Comparison of ENCODE assay signal across 10 mouse cellular contexts in the genomic region with DNA sequence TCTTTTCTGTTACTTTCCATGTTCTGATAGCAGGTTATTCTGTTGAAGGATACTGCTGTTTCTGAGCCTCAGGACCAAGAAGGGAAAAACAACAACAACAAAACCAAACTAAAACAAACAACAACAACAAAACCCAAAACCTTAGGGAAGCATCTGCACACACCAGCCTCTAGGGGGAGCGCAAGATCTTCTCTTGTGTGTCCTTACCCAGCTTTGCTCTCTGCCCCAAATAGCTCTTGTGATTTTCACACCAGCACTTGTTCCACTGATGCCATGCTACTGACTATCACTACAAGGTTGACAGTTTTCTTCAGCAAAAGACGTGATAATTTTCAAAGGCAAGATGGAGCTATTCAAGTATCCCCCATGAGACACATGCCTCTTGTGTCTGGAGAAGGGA. TPM values are rescaled to one million over a fixed set of nuclear protein-coding genes. Genes with fewer than 3 reads are reported as not detected.
A peak's percentile ranks its signal among the peaks of the same experiment; 100 is the strongest.
DNase-seq lines count a peak whose midpoint lies in the region; ATAC-seq and TF ChIP-seq lines count a peak whose summit lies in the region.
"Had no signal": no experiment of that assay in that cellular context is flagged by ENCODE, and none has a peak within 500 bp of the region (broad histone marks: within the 10 kb centered on the region; RNA-seq: fewer than 3 reads in every experiment).

No protein-coding gene starts in this region.

- no peak overlapping the region for H3K27ac ChIP-seq in kidney, adult 2 months (ENCODE audit: insufficient read depth, low read depth, low read length)
- H3K27ac ChIP-seq in kidney, embryonic 14.5 days (ENCODE audit: low read depth, low read length) = no peak overlapping the region
- H3K27ac ChIP-seq in bone marrow macrophage, adult 2 months (ENCODE audit: insufficient read depth, low read depth, low read length) = no peak overlapping the region
- no peak overlapping the region for H3K27ac ChIP-seq in forebrain, postnatal 0 days (ENCODE audit: low read depth, low read length)
- H3K27ac ChIP-seq in stomach, postnatal 0 days (replicated peaks) = no peak overlapping the region
- H3K27ac ChIP-seq: embryonic facial prominence, embryonic 13.5 days; liver, embryonic 13.5 days had no signal

- no peak for TF ChIP-seq POLR2A in kidney, adult 2 months (IDR thresholded peaks at IDR 0.05; ENCODE audit: low read depth, low read length)
- TF ChIP-seq POLR2A in bone marrow macrophage, adult 2 months (IDR thresholded peaks at IDR 0.05; ENCODE audit: borderline replicate concordance, low read depth, low read length) = no peak

- peak; percentile 77 for TF ChIP-seq CTCF in kidney, adult 2 months (conservative IDR thresholded peaks at IDR 0.05; ENCODE audit: insufficient read depth, insufficient read length, low read depth, low read length)
- peak; percentile 60 for TF ChIP-seq CTCF in G1E (IDR thresholded peaks at IDR 0.05; ENCODE audit: low read depth, low read length)
- TF ChIP-seq CTCF in bone marrow macrophage, adult 2 months (IDR thresholded peaks at IDR 0.05; ENCODE audit: low read depth, low read length) = 0 out of 2 replicates have a peak, but pooled peaks have one; percentile 26
- peak; percentile 73 for TF ChIP-seq CTCF in forebrain, postnatal 0 days (IDR thresholded peaks at IDR 0.05; ENCODE audit: low read depth)
- TF ChIP-seq CTCF in stomach, postnatal 0 days (IDR thresholded peaks at IDR 0.05; ENCODE audit: low read depth) = peak; percentile 78

- no peak overlapping the region for H3K4me2 ChIP-seq in kidney, embryonic 14.5 days (replicated peaks; ENCODE audit: low read depth, low read length)
- no peak overlapping the region for H3K4me2 ChIP-seq in forebrain, postnatal 0 days (ENCODE audit: low read depth)
- no peak overlapping the region for H3K4me2 ChIP-seq in stomach, postnatal 0 days (replicated peaks; ENCODE audit: low read depth)
- H3K4me2 ChIP-seq: embryonic facial prominence, embryonic 13.5 days; liver, embryonic 13.5 days had no signal

- H3K9ac ChIP-seq in kidney, embryonic 14.5 days (ENCODE audit: low read depth, low read length) = no peak overlapping the region
- H3K9ac ChIP-seq in forebrain, postnatal 0 days = no peak overlapping the region
- no peak overlapping the region for H3K9ac ChIP-seq in stomach, postnatal 0 days (ENCODE audit: low read length)
- H3K9ac ChIP-seq: embryonic facial prominence, embryonic 13.5 days; liver, embryonic 13.5 days had no signal

- peak; percentile 28 for DNase-seq in kidney, adult 2 months
- no peak for DNase-seq in G1E (ENCODE audit: low spot score)
- DNase-seq in forebrain, postnatal 0 days = peak; percentile 43
- peak; percentile 29 to 50 for DNase-seq in left cerebral cortex, postnatal 25 days (ENCODE audit: low spot score in 2 of 2)
- DNase-seq in stomach, postnatal 0 days (ENCODE audit: low spot score) = no peak
- DNase-seq in gastrocnemius, postnatal 4 days (ENCODE audit: low spot score in 2 of 2) = no peak
- DNase-seq: liver, embryonic 13.5 days had no signal

- no peaks in the 10 kb centered on the region for H3K36me3 ChIP-seq in kidney, adult 2 months (ENCODE audit: control insufficient read depth, insufficient read depth, low read length)
- H3K36me3 ChIP-seq in kidney, embryonic 14.5 days (ENCODE audit: control insufficient read depth, insufficient read depth, low read length) = no peaks in the 10 kb centered on the region
- H3K36me3 ChIP-seq in G1E (replicated peaks) = no peaks in the 10 kb centered on the region
- no peaks in the 10 kb centered on the region for H3K36me3 ChIP-seq in forebrain, postnatal 0 days (ENCODE audit: insufficient read depth)
- H3K36me3 ChIP-seq in stomach, postnatal 0 days (ENCODE audit: control insufficient read depth, insufficient read depth, low read length) = no peaks in the 10 kb centered on the region
- H3K36me3 ChIP-seq: embryonic facial prominence, embryonic 13.5 days; liver, embryonic 13.5 days had no signal

- H3K9me3 ChIP-seq in kidney, embryonic 14.5 days (ENCODE audit: control insufficient read depth, low read length) = peaks cover 3% of the 10 kb centered on the region; the same call in 1 of the 2 replicates
- no peaks in the 10 kb centered on the region for H3K9me3 ChIP-seq in G1E (replicated peaks)
- H3K9me3 ChIP-seq in forebrain, postnatal 0 days (ENCODE audit: low read length) = no peaks in the 10 kb centered on the region
- no peaks in the 10 kb centered on the region for H3K9me3 ChIP-seq in stomach, postnatal 0 days (ENCODE audit: control insufficient read depth, low read length)
- H3K9me3 ChIP-seq: embryonic facial prominence, embryonic 13.5 days; liver, embryonic 13.5 days had no signal

- TF ChIP-seq EP300 in stomach, postnatal 0 days (optimal IDR thresholded peaks at IDR 0.05) = no peak

- no peak overlapping the region for H3K4me3 ChIP-seq in kidney, adult 2 months (ENCODE audit: insufficient read depth, low read depth, low read length)
- H3K4me3 ChIP-seq in kidney, embryonic 14.5 days (ENCODE audit: low read length) = no peak overlapping the region
- no peak overlapping the region for H3K4me3 ChIP-seq in G1E (ENCODE audit: low read depth, low read length)
- no peak overlapping the region for H3K4me3 ChIP-seq in bone marrow macrophage, adult 2 months (ENCODE audit: insufficient read depth, low read length)
- H3K4me3 ChIP-seq in forebrain, postnatal 0 days (ENCODE audit: low read depth, low read length) = no peak overlapping the region
- H3K4me3 ChIP-seq in stomach, postnatal 0 days (ENCODE audit: low read depth, low read length) = no peak overlapping the region
- H3K4me3 ChIP-seq: embryonic facial prominence, embryonic 13.5 days; liver, embryonic 13.5 days had no signal

- WGBS in kidney, adult 2 months = 15% methylated on average over 2 of the region's 2 CpGs
- 11% methylated on average over 2 of the region's 2 CpGs for WGBS in kidney, embryonic 14.5 days
- WGBS in forebrain, postnatal 0 days = 14% methylated on average over 2 of the region's 2 CpGs
- 13% methylated on average over 2 of the region's 2 CpGs for WGBS in stomach, postnatal 0 days

- intact Hi-C loops in left cerebral cortex, postnatal 25 days (cut with DNase I) = loop anchor here (2.0 to 5.0 kb wide), 5 partner anchors 145 to 1360 kb away; partner anchors contain the start of gene Sh2d4b

- H3K4me1 ChIP-seq in kidney, adult 2 months (ENCODE audit: control insufficient read depth, insufficient read depth, low read length) = no peaks in the 10 kb centered on the region
- H3K4me1 ChIP-seq in kidney, embryonic 14.5 days (ENCODE audit: control insufficient read depth, insufficient read depth, low read length) = no peaks in the 10 kb centered on the region
- no peaks in the 10 kb centered on the region for H3K4me1 ChIP-seq in G1E (ENCODE audit: insufficient read depth, low read depth, low read length)
- H3K4me1 ChIP-seq in bone marrow macrophage, adult 2 months (ENCODE audit: control insufficient read depth, insufficient read depth, low read length) = no peaks in the 10 kb centered on the region
- H3K4me1 ChIP-seq in forebrain, postnatal 0 days (ENCODE audit: insufficient read depth) = no peaks in the 10 kb centered on the region
- H3K4me1 ChIP-seq in stomach, postnatal 0 days (replicated peaks; ENCODE audit: control insufficient read depth, insufficient read depth) = no peaks in the 10 kb centered on the region
- H3K4me1 ChIP-seq: embryonic facial prominence, embryonic 13.5 days; liver, embryonic 13.5 days had no signal

- ATAC-seq in kidney, embryonic 14.5 days (ENCODE audit: low FRiP score, low TSS enrichment) = no peak
- no peak; the same call in 1 of the 2 replicates for ATAC-seq in G1E (ENCODE audit: extremely low read depth, insufficient number of reproducible peaks, low FRiP score, poor library complexity, severe bottlenecking)
- ATAC-seq in forebrain, postnatal 0 days = no peak; the same call in 1 of the 2 replicates
- ATAC-seq in stomach, postnatal 0 days (ENCODE audit: low FRiP score, low TSS enrichment) = no peak

- H3K27me3 ChIP-seq in kidney, adult 2 months (replicated peaks; ENCODE audit: control insufficient read depth, insufficient read depth, low read length) = no peaks in the 10 kb centered on the region
- H3K27me3 ChIP-seq in kidney, embryonic 14.5 days (ENCODE audit: control insufficient read depth, insufficient read depth, low read length) = no peaks in the 10 kb centered on the region
- no peaks in the 10 kb centered on the region for H3K27me3 ChIP-seq in G1E (ENCODE audit: insufficient read depth, low read length)
- no peaks in the 10 kb centered on the region for H3K27me3 ChIP-seq in forebrain, postnatal 0 days (ENCODE audit: insufficient read depth, low read length)
- no peaks in the 10 kb centered on the region for H3K27me3 ChIP-seq in stomach, postnatal 0 days (ENCODE audit: control insufficient read depth, insufficient read depth, low read length)
- H3K27me3 ChIP-seq: embryonic facial prominence, embryonic 13.5 days; liver, embryonic 13.5 days had no signal

RNA-seq across cellular contexts. Expression of gene Nrg3, which starts 59.8 kb away (rescaled TPM):
- 0.05 TPM in 1 of 2 replicates, not detected in the other for polyA plus RNA-seq in kidney, adult 2 months (2012; rRNA removed)
- 1.1 and 1.3 TPM in 2 replicates for polyA plus RNA-seq in kidney, embryonic 14.5 days (2014; fragmentation: Nextera tagmentation; extraction: Ambion mirVana)
- not detected in 2 replicates for total RNA-seq in G1E (2014; fragmentation: Nextera tagmentation)
- 0.06 and 0.27 TPM in 2 replicates for total RNA-seq in G1E (2017)
- not detected in 2 replicates for polyA plus RNA-seq in G1E (2012)
- not detected in 2 replicates for polyA plus RNA-seq in bone marrow macrophage, adult 2 months (2012; ENCODE audit: insufficient read depth, insufficient read length, missing spikeins)
- total RNA-seq in forebrain, postnatal 0 days (2014; rRNA removed) = 26.7 and 33.1 TPM in 2 replicates
- polyA plus RNA-seq in forebrain, postnatal 0 days (2015; fragmentation: Nextera tagmentation; extraction: Ambion mirVana) = 3.8 and 8.1 TPM in 2 replicates
- total RNA-seq in left cerebral cortex, postnatal 25 days (2021) = 10 to 100 TPM; 71.8 to 72.5 TPM
- 0.16 and 0.33 TPM in 2 replicates for polyA plus RNA-seq in stomach, postnatal 0 days (2015; fragmentation: Nextera tagmentation; extraction: Ambion mirVana)
- under 1 TPM; 0.08 to 0.10 TPM for total RNA-seq in gastrocnemius, postnatal 4 days (2021)
- polyA plus RNA-seq: liver, embryonic 13.5 days had no signal

Comparison
In these comparisons a context has a peak if more than half of its experiments do, and no peak if none do; other contexts are left out.
1. DNase-seq: peak in kidney, adult 2 months (single experiment), forebrain, postnatal 0 days (single experiment) and left cerebral cortex, postnatal 25 days (2 of 2); none in G1E (single experiment), stomach, postnatal 0 days (single experiment) and gastrocnemius, postnatal 4 days (0 of 2).
2. CTCF ChIP-seq: peak in every context shown above with its lines; median percentile 78 in stomach, postnatal 0 days; 77 in kidney, adult 2 months; 73 in forebrain, postnatal 0 days; 60 in G1E; 26 in bone marrow macrophage, adult 2 months.